Mouse (Mus musculus): ENCODE measurements around the gene Loxl3. TPM values are rescaled to one million over a fixed set of nuclear protein-coding genes. Genes with fewer than 3 reads are reported as not detected.

Gene Loxl3
- polyA plus RNA-seq, 1 experiment, result 124 TPM

- Histone ChIP-seq H3K4me1 (ENCODE audit: control insufficient read depth, insufficient read depth, low read length) (no peaks in the 10 kb centered on the region), H3K4me3 (ENCODE audit: insufficient read depth, low read length) (no peak overlapping the region), H3K27ac (ENCODE audit: insufficient read depth, low read length) (no peak overlapping the region)
- no peak for TF ChIP-seq POLR2A (IDR thresholded peaks at IDR 0.05; ENCODE audit: low read depth, low read length)
Measured at GRCm38 (mm10) chr6:83065995-83066394, 32.0 kb downstream of the Loxl3 start.

GRCm38 (mm10) chr6:83066441-83066840 lies 32.5 kb downstream of the Loxl3 start:
- Histone ChIP-seq H3K4me1 (ENCODE audit: control insufficient read depth, insufficient read depth, low read length) (no peaks in the 10 kb centered on the region), H3K4me3 (ENCODE audit: insufficient read depth, low read length) (no peak overlapping the region), H3K27ac (ENCODE audit: insufficient read depth, low read length) (no peak overlapping the region)
- TF ChIP-seq CTCF (IDR thresholded peaks at IDR 0.05; ENCODE audit: borderline replicate concordance, insufficient read depth, low read length) (no peak), POLR2A (IDR thresholded peaks at IDR 0.05; ENCODE audit: low read depth, low read length) (no peak)

- H3K4me3 ChIP-seq (ENCODE audit: insufficient read depth, low read length), result no peak overlapping the region
- H3K27ac ChIP-seq (ENCODE audit: insufficient read depth, low read length), result no peak overlapping the region
- TF ChIP-seq POLR2A (IDR thresholded peaks at IDR 0.05; ENCODE audit: low read depth, low read length) (no peak), CTCF (IDR thresholded peaks at IDR 0.05; ENCODE audit: borderline replicate concordance, insufficient read depth, low read length) (no peak)
- H3K4me1 ChIP-seq (ENCODE audit: control insufficient read depth, insufficient read depth, low read length), result no peaks in the 10 kb centered on the region
Measured at GRCm38 (mm10) chr6:83068221-83068620, 34.2 kb downstream of the Loxl3 start.

- TF ChIP-seq POLR2A (IDR thresholded peaks at IDR 0.05; ENCODE audit: low read depth, low read length) (no peak), CTCF (IDR thresholded peaks at IDR 0.05; ENCODE audit: borderline replicate concordance, insufficient read depth, low read length) (no peak)
- H3K27ac ChIP-seq (ENCODE audit: insufficient read depth, low read length), result no peak overlapping the region
- H3K4me3 ChIP-seq (ENCODE audit: insufficient read depth, low read length), result no peak overlapping the region
Measured at GRCm38 (mm10) chr6:83068706-83069487, 34.9 kb downstream of the Loxl3 start.

GRCm38 (mm10) chr6:83069488-83070246 lies 35.7 kb downstream of the Loxl3 start:
- Histone ChIP-seq H3K27ac (ENCODE audit: insufficient read depth, low read length) (no peak overlapping the region), H3K4me3 (ENCODE audit: insufficient read depth, low read length) (no peak overlapping the region), H3K4me1 (ENCODE audit: control insufficient read depth, insufficient read depth, low read length) (no peaks in the 10 kb centered on the region)
- TF ChIP-seq POLR2A (IDR thresholded peaks at IDR 0.05; ENCODE audit: low read depth, low read length), result no peak
- TF ChIP-seq CTCF (IDR thresholded peaks at IDR 0.05; ENCODE audit: borderline replicate concordance, insufficient read depth, low read length), result no peak

More at GRCm38 (mm10) chr6:83068706-83069487, 34.9 kb downstream of the Loxl3 start:
- H3K4me1 ChIP-seq (ENCODE audit: control insufficient read depth, insufficient read depth, low read length), result no peaks in the 10 kb centered on the region

GRCm38 (mm10) chr6:83070247-83070310 lies 36.1 kb downstream of the Loxl3 start, which contains the start of gene Tlx2:
Gene Tlx2 (minus strand): TSS chr6:83070293.
- Histone ChIP-seq H3K4me3 (ENCODE audit: insufficient read depth, low read length) (no peak within 1 kb of the TSS), H3K27ac (ENCODE audit: insufficient read depth, low read length) (no peak within 1 kb of the TSS), H3K4me1 (ENCODE audit: control insufficient read depth, insufficient read depth, low read length) (no peaks in the 10 kb centered on the region)
- TF ChIP-seq POLR2A (IDR thresholded peaks at IDR 0.05; ENCODE audit: low read depth, low read length), result no peak
- TF ChIP-seq CTCF (IDR thresholded peaks at IDR 0.05; ENCODE audit: borderline replicate concordance, insufficient read depth, low read length), result no peak

- Histone ChIP-seq H3K27ac (ENCODE audit: insufficient read depth, low read length) (no peak overlapping the region), H3K4me3 (ENCODE audit: insufficient read depth, low read length) (no peak overlapping the region)
- no peak for TF ChIP-seq CTCF (IDR thresholded peaks at IDR 0.05; ENCODE audit: borderline replicate concordance, insufficient read depth, low read length)
- no peak for TF ChIP-seq POLR2A (IDR thresholded peaks at IDR 0.05; ENCODE audit: low read depth, low read length)
Measured at GRCm38 (mm10) chr6:83070311-83071219, 36.6 kb downstream of the Loxl3 start.

GRCm38 (mm10) chr6:83071220-83071619 lies 37.2 kb downstream of the Loxl3 start:
- TF ChIP-seq POLR2A (IDR thresholded peaks at IDR 0.05; ENCODE audit: low read depth, low read length) (no peak), CTCF (IDR thresholded peaks at IDR 0.05; ENCODE audit: borderline replicate concordance, insufficient read depth, low read length) (no peak)
- Histone ChIP-seq H3K4me3 (ENCODE audit: insufficient read depth, low read length) (no peak overlapping the region), H3K4me1 (ENCODE audit: control insufficient read depth, insufficient read depth, low read length) (no peaks in the 10 kb centered on the region), H3K27ac (ENCODE audit: insufficient read depth, low read length) (no peak overlapping the region)

More at GRCm38 (mm10) chr6:83070311-83071219, 36.6 kb downstream of the Loxl3 start:
- no peaks in the 10 kb centered on the region for H3K4me1 ChIP-seq (ENCODE audit: control insufficient read depth, insufficient read depth, low read length)

- no peak overlapping the region for H3K27ac ChIP-seq (ENCODE audit: insufficient read depth, low read length)
- H3K4me3 ChIP-seq (ENCODE audit: insufficient read depth, low read length), result no peak overlapping the region
Measured at GRCm38 (mm10) chr6:83074979-83075378, 41.0 kb downstream of the Loxl3 start.

More at GRCm38 (mm10) chr6:83074979-83075378, 41.0 kb downstream of the Loxl3 start:
- no peaks in the 10 kb centered on the region for H3K4me1 ChIP-seq (ENCODE audit: control insufficient read depth, insufficient read depth, low read length)
- no peak for TF ChIP-seq POLR2A (IDR thresholded peaks at IDR 0.05; ENCODE audit: low read depth, low read length)
- no peak for TF ChIP-seq CTCF (IDR thresholded peaks at IDR 0.05; ENCODE audit: borderline replicate concordance, insufficient read depth, low read length)

Measured in embryonic fibroblast, embryonic 13.5 days (primary cell).